Mouse (Mus musculus) limb, embryonic 13.5 days (tissue): ENCODE measurements around the gene Ap3b2. TPM values are rescaled to one million over a fixed set of nuclear protein-coding genes. Genes with fewer than 3 reads are reported as not detected.

ENCODE experiments used
- ATAC-seq: fragments of 200-750 bp; cut with Nextera tagmentation; 2 replicates; pipeline ENCODE4 v1.8.0; 2017; ENCODE audit warnings: low read depth, moderate number of reproducible peaks, moderate TSS enrichment; ENCODE audit not compliant: low FRiP score
- H3K27ac ChIP-seq: fragments of 300-500 bp; sonication (generic); 2 replicates; pipeline ENCODE4 v1.5.1; 2015; ENCODE audit warnings: inconsistent platforms, mild to moderate bottlenecking, moderate library complexity
- H3K27me3 ChIP-seq: fragments of 300-500 bp; sonication (generic); 2 replicates; pipeline ENCODE4 v1.6.1; 2015; ENCODE audit warnings: mild to moderate bottlenecking, inconsistent platforms
- H3K36me3 ChIP-seq: fragments of 300-500 bp; sonication (generic); 2 replicates; pipeline ENCODE4 v1.6.1; 2015; ENCODE audit warnings: inconsistent platforms, mild to moderate bottlenecking, moderate library complexity
- H3K4me1 ChIP-seq: fragments of 300-500 bp; sonication (generic); 2 replicates; pipeline ENCODE4 v1.6.1; 2015; ENCODE audit warnings: inconsistent platforms
- H3K4me2 ChIP-seq: fragments of 300-500 bp; sonication (generic); replicated peaks from 2 replicates; pipeline ENCODE4 v1.6.1; 2015; ENCODE audit warnings: inconsistent platforms, mild to moderate bottlenecking, moderate library complexity
- H3K4me3 ChIP-seq: fragments of 300-500 bp; sonication (generic); 2 replicates; pipeline ENCODE4 v1.5.1; 2015; ENCODE audit warnings: moderate library complexity, mild to moderate bottlenecking, inconsistent platforms
- H3K9ac ChIP-seq: fragments of 300-500 bp; sonication (generic); 2 replicates; pipeline ENCODE4 v1.6.1; 2015; ENCODE audit warnings: mild to moderate bottlenecking, inconsistent platforms
- H3K9me3 ChIP-seq: fragments of 300-500 bp; sonication (generic); 2 replicates; pipeline ENCODE4 v1.6.1; 2016; ENCODE audit warnings: inconsistent platforms
- WGBS: fragments of 180-500 bp; shearing (Covaris S2); methylation state at CpG from one replicate; pipeline ENCODE4 v1.1.7; 2015; 5-methylcytosine and 5-hydroxymethylcytosine counted together
- microRNA counts: library from miRNA; unstranded; fragments of <30 nt; microRNA quantifications from one replicate; lab custom pipeline; 2016
- polyA plus RNA-seq: library from polyadenylated mRNA; unstranded; fragments of >200 nt; fragmentation: Nextera tagmentation; extraction: Ambion mirVana; gene quantifications from 2 replicates; pipeline ENCODE4 v1.2.1, GENCODE M21; 2015

Ap3b2 gene
- polyA plus RNA-seq, 1 experiment from 2014 or later = 0.11 TPM

- no peak overlapping the region for H3K27ac ChIP-seq
- ATAC-seq = no peak
- H3K9ac ChIP-seq = no peak overlapping the region
- H3K4me2 ChIP-seq = no peak overlapping the region
- H3K36me3 ChIP-seq = no peaks in the 10 kb centered on the region
- peaks cover 31% of the 10 kb centered on the region for H3K27me3 ChIP-seq
- 71% methylated on average over 9 of the region's 9 CpGs for WGBS
- H3K9me3 ChIP-seq = no peaks in the 10 kb centered on the region
- H3K4me3 ChIP-seq = no peak overlapping the region
- no peaks in the 10 kb centered on the region for H3K4me1 ChIP-seq
Observed at GRCm38 (mm10) chr7:81464906-81465450, 28.7 kb downstream of the Ap3b2 start.

GRCm38 (mm10) chr7:81464116-81464515 is 29.6 kb downstream of the Ap3b2 start:
- Histone ChIP-seq H3K27ac (no peak overlapping the region), H3K4me3 (no peak overlapping the region), H3K4me2 (no peak overlapping the region), H3K27me3 (peaks cover 37% of the 10 kb centered on the region), H3K9ac (no peak overlapping the region), H3K36me3 (no peaks in the 10 kb centered on the region), H3K4me1 (no peaks in the 10 kb centered on the region), H3K9me3 (no peaks in the 10 kb centered on the region)
- no peak for ATAC-seq
- 3% methylated on average over 4 of the region's 4 CpGs for WGBS

- peaks cover 50% of the 10 kb centered on the region for H3K27me3 ChIP-seq
- no peak for ATAC-seq
- H3K4me3 ChIP-seq = no peak overlapping the region
- no peaks in the 10 kb centered on the region for H3K4me1 ChIP-seq
- H3K9me3 ChIP-seq = no peaks in the 10 kb centered on the region
- H3K27ac ChIP-seq = no peak overlapping the region
- no peak overlapping the region for H3K4me2 ChIP-seq
- no peaks in the 10 kb centered on the region for H3K36me3 ChIP-seq
- no peak overlapping the region for H3K9ac ChIP-seq
- WGBS = 81% methylated on average over 3 of the region's 3 CpGs
Observed at GRCm38 (mm10) chr7:81462815-81463214, 30.9 kb downstream of the Ap3b2 start.

- WGBS = 1% methylated on average over 28 of the region's 28 CpGs
- Histone ChIP-seq H3K4me2 (peak within 1 kb of the TSS; percentile 79), H3K27ac (no peak within 1 kb of the TSS), H3K4me1 (peaks cover 26% of the 10 kb centered on the region), H3K36me3 (no peaks in the 10 kb centered on the region), H3K27me3 (peaks cover 91% of the 10 kb centered on the region), H3K4me3 (peak within 1 kb of the TSS; percentile 55), H3K9ac (peak within 1 kb of the TSS; percentile 35), H3K9me3 (no peaks in the 10 kb centered on the region)
- peak; percentile 24; the same call in 1 of the 2 replicates for ATAC-seq
Observed at GRCm38 (mm10) chr7:81455155-81455651, 38.5 kb downstream of the Ap3b2 start, which contains the start of gene Cpeb1. TSS of gene Cpeb1 (minus strand) at chr7:81455465.

- H3K27ac ChIP-seq = no peak overlapping the region
- peak overlapping the region; percentile 55 for H3K4me3 ChIP-seq
- peaks cover 92% of the 10 kb centered on the region for H3K27me3 ChIP-seq
- peak overlapping the region; percentile 35 for H3K9ac ChIP-seq
- peak overlapping the region; percentile 79 for H3K4me2 ChIP-seq
- ATAC-seq = peak; percentile 66; the same call in 1 of the 2 replicates
- H3K4me1 ChIP-seq = peaks cover 26% of the 10 kb centered on the region
- 2% methylated on average over 53 of the region's 87 CpGs for WGBS
- H3K36me3 ChIP-seq = no peaks in the 10 kb centered on the region
- H3K9me3 ChIP-seq = no peaks in the 10 kb centered on the region
Observed at GRCm38 (mm10) chr7:81454331-81455039, 39.2 kb downstream of the Ap3b2 start.

- Histone ChIP-seq H3K4me1 (peaks cover 26% of the 10 kb centered on the region), H3K9me3 (no peaks in the 10 kb centered on the region), H3K9ac (peak overlapping the region; percentile 31; the same call in 1 of the 2 replicates), H3K27me3 (peaks cover 92% of the 10 kb centered on the region), H3K4me3 (peak overlapping the region; percentile 55), H3K27ac (no peak overlapping the region), H3K4me2 (peak overlapping the region; percentile 79), H3K36me3 (no peaks in the 10 kb centered on the region)
- ATAC-seq = peak; percentile 57; the same call in 1 of the 2 replicates
- WGBS = 3% methylated on average over 74 of the region's 84 CpGs
Observed at GRCm38 (mm10) chr7:81453443-81454274, 40.1 kb downstream of the Ap3b2 start.

- Histone ChIP-seq H3K4me3 (peak overlapping the region; percentile 55), H3K9me3 (no peaks in the 10 kb centered on the region), H3K27ac (no peak overlapping the region), H3K4me1 (peaks cover 26% of the 10 kb centered on the region), H3K36me3 (no peaks in the 10 kb centered on the region), H3K9ac (peak overlapping the region; percentile 31; the same call in 1 of the 2 replicates), H3K27me3 (peaks cover 85% of the 10 kb centered on the region), H3K4me2 (peak overlapping the region; percentile 79)
- 2% methylated on average over 21 of the region's 21 CpGs for WGBS
- ATAC-seq = no peak
Observed at GRCm38 (mm10) chr7:81452971-81453441, 40.7 kb downstream of the Ap3b2 start.

MicroRNAs encoded within 50 kb of the gene (microRNA counts, 519-probe panel; counts per million panel counts)
- microRNA mmu-miR-1839-3p (lab: Ali Mortazavi, UCI) = 883 counts per million, percentile 4 among the panel's probes with 10 or more counts
- microRNA mmu-miR-1839-5p (lab: Ali Mortazavi, UCI) = 2,976 counts per million, percentile 49 among the panel's probes with 10 or more counts

Other genes starting within 250 kb of the Ap3b2 start
- 1,270 and 1,322 TPM in 2 replicates for gene Rps17, start 148.7 kb downstream of the Ap3b2 start, polyA plus RNA-seq
- 0.26 and 0.51 TPM in 2 replicates for gene Cpeb1, start 38.5 kb downstream of the Ap3b2 start, polyA plus RNA-seq
- not detected in 2 replicates for gene BC048679, start 4.4 kb upstream of the Ap3b2 start, polyA plus RNA-seq
- gene Fsd2, start 73.0 kb upstream of the Ap3b2 start, polyA plus RNA-seq = 0.33 and 0.51 TPM in 2 replicates
- 4.0 and 4.1 TPM in 2 replicates for gene Whamm, start 77.3 kb upstream of the Ap3b2 start, polyA plus RNA-seq
- gene Homer2, start 213.6 kb upstream of the Ap3b2 start, polyA plus RNA-seq = 35.2 and 36.7 TPM in 2 replicates